Mouse (Mus musculus) forebrain, embryonic 13.5 days (tissue): ENCODE data around the gene Mamdc4. TPM values are rescaled to one million over a fixed set of nuclear protein-coding genes. Genes with fewer than 3 reads are reported as not detected.
"Not testable (repeated sequence)": the region's sequence is repeated elsewhere in the genome, so short reads cannot be mapped to it uniquely, and the experiment has no call there.

Experiments
- ATAC-seq: fragments of 200-750 bp; cut with Nextera tagmentation; 2 replicates; pipeline ENCODE4 v1.8.0; 2017
- H3K27ac ChIP-seq: fragments of 300-500 bp; sonication (generic); 2 replicates; pipeline ENCODE4 v1.5.1; 2015; ENCODE audit warnings: inconsistent platforms, mild to moderate bottlenecking, moderate library complexity
- H3K27me3 ChIP-seq: fragments of 300-500 bp; sonication (generic); 2 replicates; pipeline ENCODE4 v1.6.1; 2015; ENCODE audit warnings: mild to moderate bottlenecking, inconsistent platforms
- H3K36me3 ChIP-seq: fragments of 300-500 bp; sonication (generic); 2 replicates; pipeline ENCODE4 v1.6.1; 2015; ENCODE audit warnings: mild to moderate bottlenecking, inconsistent platforms; ENCODE audit not compliant: poor library complexity, severe bottlenecking
- H3K4me1 ChIP-seq: fragments of 300-500 bp; sonication (generic); 2 replicates; pipeline ENCODE4 v1.6.1; 2015; ENCODE audit warnings: inconsistent platforms
- H3K4me2 ChIP-seq: fragments of 300-500 bp; sonication (generic); 2 replicates; pipeline ENCODE4 v1.6.1; 2015; ENCODE audit warnings: inconsistent platforms, mild to moderate bottlenecking, moderate library complexity
- H3K4me3 ChIP-seq: fragments of 300-500 bp; sonication (generic); 2 replicates; pipeline ENCODE4 v1.5.1; 2015; ENCODE audit warnings: mild to moderate bottlenecking, inconsistent platforms
- H3K9ac ChIP-seq: fragments of 300-500 bp; sonication (generic); 2 replicates; pipeline ENCODE4 v1.6.1; 2015; ENCODE audit warnings: mild to moderate bottlenecking, inconsistent platforms
- H3K9me3 ChIP-seq: fragments of 300-500 bp; sonication (generic); replicated peaks from 2 replicates; pipeline ENCODE4 v1.6.1; 2016; ENCODE audit warnings: inconsistent platforms
- WGBS: fragments of 180-500 bp; shearing (Covaris S2); methylation state at CpG from one replicate; pipeline ENCODE4 v1.1.7; 2015; 5-methylcytosine and 5-hydroxymethylcytosine counted together
- polyA plus RNA-seq: library from polyadenylated mRNA; unstranded; fragments of >200 nt; fragmentation: Nextera tagmentation; extraction: Ambion mirVana; gene quantifications from 2 replicates; pipeline ENCODE4 v1.2.1, GENCODE M21; 2015

The Mamdc4 gene
- polyA plus RNA-seq, 1 experiment from 2014 or later: 4.2 TPM

DNA sequence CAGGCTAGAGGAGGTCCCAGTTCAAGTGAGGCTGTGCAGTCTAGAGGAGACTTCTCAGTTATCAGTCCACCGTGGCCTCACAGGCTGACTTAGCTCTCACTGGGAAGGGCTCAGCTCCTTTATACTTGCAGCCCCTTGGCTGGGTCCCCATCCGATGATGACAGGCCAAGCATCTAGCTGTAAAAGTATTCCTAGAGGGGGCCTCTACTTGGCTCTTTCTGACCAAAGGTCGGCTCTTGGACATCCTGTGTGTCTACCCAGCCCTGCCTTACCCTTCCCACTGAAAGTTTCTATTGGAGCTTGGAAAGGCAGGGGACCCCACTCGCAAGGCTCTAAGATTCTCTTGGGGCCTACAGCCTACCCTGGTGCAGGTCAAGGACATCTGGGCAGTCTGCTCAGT, 3.4 kb downstream of the Mamdc4 start:
- Histone ChIP-seq H3K4me1 (peaks cover 28% of the 10 kb centered on the region), H3K9ac (no peak overlapping the region), H3K27ac (no peak overlapping the region), H3K9me3 (no peaks in the 10 kb centered on the region), H3K27me3 (peaks cover 7% of the 10 kb centered on the region), H3K36me3 (peaks cover 57% of the 10 kb centered on the region), H3K4me3 (no peak overlapping the region), H3K4me2 (no peak overlapping the region)
- no peak for ATAC-seq
- WGBS: 95% methylated on average over 4 of the region's 4 CpGs

DNA sequence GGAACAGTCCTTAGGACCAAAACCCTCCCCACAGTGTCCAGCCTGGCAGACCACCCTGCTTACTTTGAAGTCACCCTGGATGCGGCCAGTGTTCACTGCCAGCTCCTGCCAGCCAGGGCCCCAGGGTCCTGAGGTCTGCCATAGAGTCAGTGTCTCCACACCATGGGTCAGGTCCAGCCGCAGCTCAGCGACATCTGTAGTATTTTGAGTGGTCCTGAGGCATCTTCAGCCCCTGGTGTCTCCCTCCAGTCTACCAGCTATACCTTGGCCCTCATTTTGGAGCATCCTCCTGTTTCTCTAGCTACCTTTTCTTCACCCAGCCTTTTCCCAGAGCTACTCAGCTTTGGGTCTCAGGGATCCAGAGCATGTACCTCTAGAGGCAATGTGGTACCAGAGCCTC, 5.3 kb downstream of the Mamdc4 start:
- Histone ChIP-seq H3K27ac (no peak overlapping the region), H3K36me3 (peaks cover 76% of the 10 kb centered on the region), H3K4me3 (no peak overlapping the region), H3K27me3 (no peaks in the 10 kb centered on the region), H3K9ac (no peak overlapping the region), H3K4me2 (no peak overlapping the region), H3K9me3 (no peaks in the 10 kb centered on the region), H3K4me1 (peaks cover 19% of the 10 kb centered on the region)
- WGBS: 91% methylated on average over 3 of the region's 3 CpGs
- ATAC-seq: no peak

DNA sequence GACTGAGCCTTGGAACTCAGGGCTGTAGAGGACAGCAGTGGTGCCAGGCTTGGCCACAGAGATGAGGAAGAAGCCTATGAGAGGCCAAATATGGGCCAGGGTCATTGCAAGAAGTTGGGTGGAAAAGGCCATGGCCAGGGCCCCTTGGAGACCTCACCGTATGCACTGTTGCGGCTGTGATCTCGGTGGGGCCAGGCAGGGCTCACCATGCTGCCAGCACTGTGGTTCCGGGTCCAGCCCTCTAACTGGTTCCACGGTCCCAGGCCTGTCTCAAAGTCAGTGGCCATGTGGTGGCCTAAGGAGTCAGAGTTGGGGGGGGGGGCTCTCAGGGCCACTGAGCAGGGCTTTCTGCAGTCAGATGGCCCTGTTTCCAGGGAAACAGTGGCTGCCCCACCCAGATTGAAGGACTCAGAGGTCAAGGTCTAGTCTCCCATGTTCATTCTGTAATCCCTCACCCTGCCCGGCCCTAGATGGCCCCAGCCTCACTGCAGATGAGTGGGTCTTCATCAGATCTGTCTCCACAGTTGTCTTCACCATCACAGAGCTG, 6.1 kb downstream of the Mamdc4 start:
- Histone ChIP-seq H3K27ac (no peak overlapping the region), H3K36me3 (peaks cover 84% of the 10 kb centered on the region), H3K4me3 (no peak overlapping the region), H3K4me1 (peaks cover 12% of the 10 kb centered on the region), H3K4me2 (no peak overlapping the region), H3K9me3 (no peaks in the 10 kb centered on the region), H3K9ac (no peak overlapping the region), H3K27me3 (no peaks in the 10 kb centered on the region)
- ATAC-seq: no peak
- WGBS: 84% methylated on average over 6 of the region's 6 CpGs

DNA sequence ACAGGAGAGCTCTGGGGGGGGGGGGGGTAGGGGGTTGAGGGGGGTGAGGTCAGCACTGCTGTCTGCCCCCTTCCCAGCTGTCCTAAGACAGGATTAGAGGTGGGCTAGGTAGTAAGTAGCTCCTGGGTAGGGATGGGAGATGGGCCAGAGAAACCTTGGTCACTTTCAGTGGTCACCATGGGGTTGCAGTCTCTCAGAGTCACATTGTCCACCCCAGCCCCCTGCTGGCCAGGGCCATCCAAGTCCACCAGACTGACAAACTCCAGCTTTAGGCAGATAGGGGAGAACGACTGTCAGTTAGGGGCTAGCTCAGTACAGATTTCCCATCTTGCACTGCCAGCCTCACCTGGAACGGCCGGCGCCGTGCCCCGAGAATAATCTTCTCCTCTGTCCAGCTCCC, 8.1 kb downstream of the Mamdc4 start:
- no peak for ATAC-seq
- Histone ChIP-seq H3K27me3 (no peaks in the 10 kb centered on the region), H3K4me2 (no peak overlapping the region), H3K4me1 (no peaks in the 10 kb centered on the region), H3K4me3 (no peak overlapping the region), H3K36me3 (peaks cover 98% of the 10 kb centered on the region), H3K9ac (no peak overlapping the region), H3K27ac (no peak overlapping the region), H3K9me3 (no peaks in the 10 kb centered on the region)
- WGBS: 88% methylated on average over 6 of the region's 6 CpGs

DNA sequence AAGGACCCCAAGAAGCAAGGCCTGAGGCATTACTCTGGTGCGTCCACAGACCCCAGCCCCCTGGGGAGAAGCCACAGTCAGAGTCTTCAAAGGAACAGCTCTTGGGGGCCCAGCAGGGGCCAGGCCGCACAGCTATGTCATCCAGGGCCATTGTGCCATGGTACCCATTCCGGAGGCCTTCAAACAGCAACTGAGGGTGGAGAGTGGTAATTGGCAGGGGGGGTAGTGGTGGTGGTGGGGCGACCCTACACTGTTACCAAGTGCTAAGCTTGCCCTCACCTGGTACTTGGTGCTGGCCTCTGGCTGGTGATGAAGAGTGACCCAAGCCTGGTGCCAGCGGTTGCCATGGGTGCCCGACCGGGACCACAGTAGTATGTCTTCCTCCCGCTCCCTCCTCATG, 8.9 kb downstream of the Mamdc4 start:
- Histone ChIP-seq H3K9ac (no peak overlapping the region), H3K27me3 (no peaks in the 10 kb centered on the region), H3K4me1 (no peaks in the 10 kb centered on the region), H3K4me2 (no peak overlapping the region), H3K4me3 (no peak overlapping the region), H3K9me3 (no peaks in the 10 kb centered on the region), H3K27ac (no peak overlapping the region), H3K36me3 (peaks cover 98% of the 10 kb centered on the region)
- peak; percentile 22; the same call in 1 of the 2 replicates for ATAC-seq
- 83% methylated on average over 8 of the region's 8 CpGs for WGBS

DNA sequence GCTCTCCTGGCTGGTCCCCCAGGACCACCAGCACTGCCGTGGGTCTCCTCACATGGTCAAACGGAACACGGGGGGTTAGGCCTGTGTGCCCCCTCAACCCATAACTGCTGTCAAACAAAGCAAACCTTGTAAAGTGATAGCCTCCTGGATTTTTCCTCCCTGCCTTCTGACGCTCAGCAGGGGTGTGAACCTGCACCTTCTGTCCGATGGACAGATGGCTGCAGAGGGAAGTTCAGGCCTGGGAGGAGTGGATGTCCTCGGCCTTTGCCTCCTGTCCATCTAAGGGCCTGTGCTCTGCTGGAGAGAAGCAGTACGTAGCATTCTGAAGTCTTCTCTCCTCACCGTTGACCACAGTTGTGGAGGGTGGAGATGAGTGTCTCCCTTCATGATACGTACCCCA, 12.7 kb downstream of the Mamdc4 start:
- Histone ChIP-seq H3K4me1 (peaks cover 16% of the 10 kb centered on the region), H3K4me2 (no peak overlapping the region), H3K27me3 (no peaks in the 10 kb centered on the region), H3K27ac (no peak overlapping the region), H3K9me3 (no peaks in the 10 kb centered on the region), H3K4me3 (no peak overlapping the region), H3K9ac (no peak overlapping the region), H3K36me3 (peaks cover 70% of the 10 kb centered on the region)
- ATAC-seq: no peak
- 90% methylated on average over 9 of the region's 9 CpGs for WGBS

DNA sequence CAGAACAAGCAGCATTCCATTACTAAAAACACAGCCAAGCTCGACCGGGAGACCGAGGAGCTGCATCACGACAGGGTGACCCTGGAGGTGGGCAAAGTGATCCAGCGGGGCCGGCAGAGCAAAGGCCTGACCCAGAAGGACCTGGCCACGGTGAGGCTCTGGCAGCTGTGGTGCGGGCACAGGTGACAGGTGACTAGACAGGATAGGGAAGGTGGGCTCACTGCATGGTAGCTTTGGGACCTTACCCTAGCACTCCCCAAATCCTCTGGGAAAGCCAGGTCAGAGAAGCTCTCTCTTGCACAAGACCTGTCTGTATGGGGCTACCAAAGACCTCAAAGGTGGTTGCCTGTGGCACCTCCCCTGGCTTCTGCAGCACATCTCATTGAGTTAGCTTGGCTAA, 14.1 kb downstream of the Mamdc4 start:
- Histone ChIP-seq H3K4me1 (peaks cover 21% of the 10 kb centered on the region), H3K27ac (no peak overlapping the region), H3K36me3 (peaks cover 56% of the 10 kb centered on the region), H3K9ac (no peak overlapping the region), H3K9me3 (no peaks in the 10 kb centered on the region), H3K27me3 (no peaks in the 10 kb centered on the region), H3K4me2 (no peak overlapping the region), H3K4me3 (no peak overlapping the region)
- no peak for ATAC-seq
- 92% methylated on average over 8 of the region's 8 CpGs for WGBS

DNA sequence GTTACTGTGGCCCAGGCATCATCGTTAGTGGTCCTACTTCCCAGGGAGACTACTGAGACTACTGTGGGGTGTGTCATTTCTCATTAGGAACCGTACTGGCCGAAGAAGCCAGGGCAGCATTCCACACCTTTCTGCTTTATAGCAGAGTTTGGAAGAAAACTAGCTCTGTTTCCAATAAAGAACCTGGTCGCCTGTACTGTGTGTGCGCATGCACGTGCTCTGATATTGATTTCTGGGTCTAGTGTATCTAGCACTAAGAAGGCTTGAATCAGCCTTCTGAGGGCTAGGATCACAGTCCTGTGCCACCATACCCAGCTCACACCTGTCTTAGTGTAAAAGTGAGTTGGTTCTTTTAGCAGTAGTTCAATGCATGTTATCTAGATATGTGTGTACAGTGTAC, 15.9 kb downstream of the Mamdc4 start:
- H3K4me3 ChIP-seq: peak overlapping the region; percentile 98

DNA sequence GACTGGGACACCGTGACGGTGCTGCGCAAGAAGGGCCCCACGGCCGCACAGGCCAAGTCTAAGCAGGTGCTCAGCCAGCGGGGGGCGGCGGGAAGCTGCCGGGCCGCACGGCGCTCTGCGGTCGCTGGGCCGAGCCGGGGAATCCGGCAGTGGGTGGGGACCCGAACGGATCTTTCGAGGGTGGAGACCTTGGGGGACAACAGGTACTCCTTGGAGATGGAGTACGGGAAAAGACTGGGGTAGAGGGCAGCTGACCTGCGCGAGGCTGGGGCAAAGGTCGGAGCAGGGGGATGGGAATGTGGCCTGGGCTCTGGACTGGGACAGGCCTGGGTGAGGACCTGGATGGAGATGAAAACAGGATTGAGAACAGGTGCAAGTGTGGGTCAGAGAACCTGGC, 16.7 kb downstream of the Mamdc4 start:
- Histone ChIP-seq H3K4me2 (peak overlapping the region; percentile 99), H3K27me3 (no peaks in the 10 kb centered on the region), H3K9me3 (no peaks in the 10 kb centered on the region), H3K27ac (peak overlapping the region; percentile 66), H3K9ac (peak overlapping the region; percentile 97), H3K4me3 (peak overlapping the region; percentile 98), H3K4me1 (peaks cover 21% of the 10 kb centered on the region), H3K36me3 (peaks cover 30% of the 10 kb centered on the region)
- WGBS: 0% methylated on average over 24 of the region's 24 CpGs
- ATAC-seq: no peak; the same call in 1 of the 2 replicates

More for the DNA sequence above, 15.9 kb downstream of the Mamdc4 start:
- H3K27ac ChIP-seq: no peak overlapping the region
- 66% methylated on average over 6 of the region's 6 CpGs for WGBS
- H3K4me1 ChIP-seq: peaks cover 21% of the 10 kb centered on the region
- H3K36me3 ChIP-seq: peaks cover 38% of the 10 kb centered on the region
- H3K4me2 ChIP-seq: peak overlapping the region; percentile 99
- no peaks in the 10 kb centered on the region for H3K27me3 ChIP-seq
- no peaks in the 10 kb centered on the region for H3K9me3 ChIP-seq
- peak overlapping the region; percentile 97 for H3K9ac ChIP-seq
- no peak for ATAC-seq

DNA sequence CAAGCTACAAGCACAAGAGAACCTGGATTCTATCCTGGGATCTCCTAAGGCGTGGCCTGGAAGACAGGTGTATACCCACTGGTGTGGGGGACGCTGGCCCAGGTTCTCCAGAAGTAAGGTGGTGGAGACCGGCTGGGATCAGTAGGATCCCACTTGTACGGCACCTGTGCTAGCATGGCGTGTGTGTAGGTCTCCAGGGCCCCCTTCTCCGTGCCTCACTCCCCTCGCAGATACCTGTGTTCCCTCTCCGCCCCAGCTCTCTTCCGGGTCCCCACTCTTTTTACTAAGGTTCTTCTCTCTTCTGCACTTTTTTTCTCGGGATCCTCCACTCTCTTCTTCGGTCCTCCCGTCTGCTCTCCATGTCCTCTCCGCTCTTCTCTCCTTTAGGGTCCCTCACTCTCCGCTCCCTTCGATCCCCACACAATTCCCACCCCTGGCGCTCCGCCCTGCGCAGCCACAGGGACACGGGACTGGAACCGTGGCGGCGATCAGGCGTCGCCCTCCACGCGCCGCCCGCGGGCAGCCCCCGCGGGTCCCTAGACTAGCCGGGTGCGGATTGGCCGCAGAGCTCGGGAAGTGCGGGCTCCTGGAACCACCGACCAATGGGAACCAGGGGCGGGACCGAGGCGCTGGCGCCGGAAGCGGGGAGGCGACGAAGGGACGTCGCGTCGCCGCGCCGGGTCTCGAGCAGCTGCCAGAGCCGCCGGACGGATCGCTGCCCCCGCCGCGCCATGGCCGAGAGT, 17.3 kb downstream of the Mamdc4 start, which contains the start of gene Edf1:
Gene Edf1, plus strand, starts transcription at position 627 of the 743 bp plus-strand sequence.
- H3K4me1 ChIP-seq: peaks cover 21% of the 10 kb centered on the region
- ATAC-seq: peak; percentile 99
- peak within 1 kb of the TSS; percentile 99 for H3K4me2 ChIP-seq
- peaks cover 24% of the 10 kb centered on the region for H3K36me3 ChIP-seq
- WGBS: under 1% methylated on average over 61 of the region's 61 CpGs
- H3K9me3 ChIP-seq: no peaks in the 10 kb centered on the region
- peak within 1 kb of the TSS; percentile 97 for H3K9ac ChIP-seq
- peak within 1 kb of the TSS; percentile 98 for H3K4me3 ChIP-seq
- peak within 1 kb of the TSS; percentile 79 for H3K27ac ChIP-seq
- H3K27me3 ChIP-seq: no peaks in the 10 kb centered on the region

DNA sequence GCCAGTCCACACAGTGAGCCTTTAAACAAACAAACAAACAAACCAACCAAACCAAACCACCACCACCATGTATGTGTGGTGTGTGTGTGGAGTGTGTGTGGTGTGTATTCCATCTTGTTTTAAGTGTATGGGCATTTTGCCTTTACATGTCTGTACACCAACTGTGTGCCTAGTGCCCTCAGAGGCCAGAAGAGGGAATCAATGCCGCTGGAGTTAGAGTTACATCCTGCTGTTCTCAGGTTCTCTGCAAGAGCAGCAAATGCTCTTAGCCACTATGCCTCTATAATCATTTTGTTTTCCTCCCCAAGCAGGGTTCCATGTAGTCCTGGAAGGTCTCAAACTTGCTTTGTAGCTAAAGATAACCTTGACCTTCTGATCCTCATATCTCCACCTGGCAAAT, 18.3 kb downstream of the Mamdc4 start:
- no peak overlapping the region for H3K4me3 ChIP-seq
- peak overlapping the region; percentile 99; the same call in 1 of the 2 replicates for H3K4me2 ChIP-seq
- no peak overlapping the region for H3K9ac ChIP-seq
- H3K4me1 ChIP-seq: peaks cover 21% of the 10 kb centered on the region
- WGBS: 63% methylated on average over 1 of the region's 1 CpGs
- H3K9me3 ChIP-seq: no peaks in the 10 kb centered on the region
- H3K36me3 ChIP-seq: peaks cover 13% of the 10 kb centered on the region
- no peak for ATAC-seq
- no peak overlapping the region for H3K27ac ChIP-seq
- no peaks in the 10 kb centered on the region for H3K27me3 ChIP-seq

DNA sequence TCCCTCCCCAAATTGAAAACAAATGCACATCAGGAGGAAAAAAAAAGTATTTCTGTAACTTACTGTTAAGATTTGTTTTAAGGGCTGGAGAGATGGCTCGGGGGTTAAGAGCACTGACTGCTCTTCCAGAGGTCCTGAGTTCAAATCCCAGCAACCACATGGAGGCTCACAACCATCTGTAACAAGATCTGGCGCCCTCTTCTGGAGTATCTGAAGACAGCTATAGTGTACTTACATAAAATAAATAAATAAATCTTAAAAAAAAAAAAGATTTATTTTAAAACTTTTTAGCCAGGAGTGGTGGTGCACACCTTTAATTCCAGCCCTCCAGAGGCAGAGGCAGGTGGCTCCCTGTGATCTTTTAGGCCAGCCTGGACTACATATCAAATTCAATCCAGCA, 19.2 kb downstream of the Mamdc4 start:
- not testable (repeated sequence) for H3K9me3 ChIP-seq, H3K27ac ChIP-seq, ATAC-seq, H3K9ac ChIP-seq, H3K4me2 ChIP-seq, H3K36me3 ChIP-seq, H3K27me3 ChIP-seq, H3K4me3 ChIP-seq
- 50% methylated on average over 2 of the region's 2 CpGs for WGBS
- H3K4me1 ChIP-seq: peaks cover 21% of the 10 kb centered on the region
